Mouse (Mus musculus): ENCODE results near the gene Cabp1. TPM values are rescaled to one million over a fixed set of nuclear protein-coding genes. Genes with fewer than 3 reads are reported as not detected.
A peak's percentile ranks its signal among the peaks of the same experiment; 100 is the strongest.

The Cabp1 gene
- total RNA-seq (2021) = 100 to 1,000 TPM; 319 to 335 TPM
- long read RNA-seq, experiment 1, transcript Cabp1-204 (6 exons, 1,621 nt) = major isoform, 221 of 243 reads
- long read RNA-seq, experiment 1, partial matches to known transcripts = 15 of 243 reads
- long read RNA-seq, experiment 1, other reads (novel, unspliced or antisense) = 5 of 243 reads
- long read RNA-seq, experiment 2, transcript Cabp1-204 (6 exons, 1,621 nt) = major isoform, 171 of 194 reads
- long read RNA-seq, experiment 2, partial matches to known transcripts = 15 of 194 reads
- long read RNA-seq, experiment 2, other reads (novel, unspliced or antisense) = 7 of 194 reads

- TF ChIP-seq CTCF (IDR thresholded peaks at IDR 0.05) = peak; percentile 58
- peak within 1 kb of the TSS; percentile 79 for H3K4me3 ChIP-seq
- intact Hi-C loops (cut with DNase I) = no loop called here
- DNase-seq (ENCODE audit: extremely low spot score in 1 of 2, low spot score in 2 of 2) = peak; percentile 74 to 79
- peak within 1 kb of the TSS; percentile 90 for H3K27ac ChIP-seq
Observed at GRCm38 (mm10) chr5:115193669-115194625, at the start of gene Cabp1. Gene Cabp1, minus strand, starts transcription at chr5:115194381.

- Histone ChIP-seq H3K27ac (peak overlapping the region; percentile 57), H3K4me3 (peak overlapping the region; percentile 74; the same call in 1 of the 2 replicates)
- DNase-seq (ENCODE audit: extremely low spot score in 1 of 2, low spot score in 2 of 2) = no peak
- intact Hi-C loops (cut with DNase I) = no loop called here
- TF ChIP-seq CTCF (IDR thresholded peaks at IDR 0.05) = no peak
Observed at GRCm38 (mm10) chr5:115240191-115240590, 46.0 kb upstream of the Cabp1 start.

- intact Hi-C loops (cut with DNase I) = no loop called here
- H3K4me3 ChIP-seq = peak overlapping the region; percentile 74
- TF ChIP-seq CTCF (IDR thresholded peaks at IDR 0.05) = no peak
- DNase-seq (ENCODE audit: extremely low spot score in 1 of 2, low spot score in 2 of 2) = no peak
- H3K27ac ChIP-seq = peak overlapping the region; percentile 93
Observed at GRCm38 (mm10) chr5:115238729-115239195, 44.6 kb upstream of the Cabp1 start.

GRCm38 (mm10) chr5:115237803-115238728 is 43.9 kb upstream of the Cabp1 start:
- TF ChIP-seq CTCF (IDR thresholded peaks at IDR 0.05) = peak; percentile 21
- H3K27ac ChIP-seq = peak overlapping the region; percentile 93
- peak; percentile 89 to 91 for DNase-seq (ENCODE audit: extremely low spot score in 1 of 2, low spot score in 2 of 2)
- peak overlapping the region; percentile 74 for H3K4me3 ChIP-seq
- intact Hi-C loops (cut with DNase I) = loop anchor here (2.0 kb wide), 2 partner anchors 105 to 113 kb away; no protein-coding TSS in a partner anchor

GRCm38 (mm10) chr5:115235786-115236263 is 41.6 kb upstream of the Cabp1 start, which contains the start of gene Pop5:
Gene Pop5, plus strand, starts transcription at chr5:115235836.
- Histone ChIP-seq H3K4me3 (peak within 1 kb of the TSS; percentile 58), H3K27ac (peak within 1 kb of the TSS; percentile 94)
- intact Hi-C loops (cut with DNase I) = loop anchor here (1.0 to 2.0 kb wide), 4 partner anchors 49 to 257 kb away; no protein-coding TSS in a partner anchor
- peak; percentile 95 for TF ChIP-seq CTCF (IDR thresholded peaks at IDR 0.05)
- DNase-seq (ENCODE audit: extremely low spot score in 1 of 2, low spot score in 2 of 2) = peak; percentile 87 to 93

- intact Hi-C loops (cut with DNase I) = loop anchor here (2.0 kb wide), 1 partner anchor 257 kb away; no protein-coding TSS in a partner anchor
- Histone ChIP-seq H3K27ac (peak overlapping the region; percentile 94), H3K4me3 (peak overlapping the region; percentile 58)
- no peak for TF ChIP-seq CTCF (IDR thresholded peaks at IDR 0.05)
- DNase-seq (ENCODE audit: extremely low spot score in 1 of 2, low spot score in 2 of 2) = peak; percentile 80 to 85
Observed at GRCm38 (mm10) chr5:115235323-115235771, 41.2 kb upstream of the Cabp1 start.

GRCm38 (mm10) chr5:115234519-115234918 is 40.3 kb upstream of the Cabp1 start:
- H3K4me3 ChIP-seq = no peak overlapping the region
- intact Hi-C loops (cut with DNase I) = loop anchor here (1.0 to 2.0 kb wide), 2 partner anchors 76 to 256 kb away; partner anchors contain the start of gene Mlec
- DNase-seq (ENCODE audit: extremely low spot score in 1 of 2, low spot score in 2 of 2) = no peak
- H3K27ac ChIP-seq = no peak overlapping the region
- no peak for TF ChIP-seq CTCF (IDR thresholded peaks at IDR 0.05)

GRCm38 (mm10) chr5:115233031-115233780 is 39.0 kb upstream of the Cabp1 start:
- no peak for DNase-seq (ENCODE audit: extremely low spot score in 1 of 2, low spot score in 2 of 2)
- TF ChIP-seq CTCF (IDR thresholded peaks at IDR 0.05) = peak; percentile 3; the same call in 1 of the 2 replicates
- Histone ChIP-seq H3K4me3 (no peak overlapping the region), H3K27ac (no peak overlapping the region)
- intact Hi-C loops (cut with DNase I) = no loop called here

GRCm38 (mm10) chr5:115232516-115232915 is 38.3 kb upstream of the Cabp1 start:
- Histone ChIP-seq H3K27ac (peak overlapping the region; percentile 83; the same call in 1 of the 2 replicates), H3K4me3 (no peak overlapping the region)
- no peak for TF ChIP-seq CTCF (IDR thresholded peaks at IDR 0.05)
- no peak for DNase-seq (ENCODE audit: extremely low spot score in 1 of 2, low spot score in 2 of 2)
- intact Hi-C loops (cut with DNase I) = no loop called here

Measured in left cerebral cortex, adult 2 months (tissue).